Mouse (Mus musculus): ENCODE measurements around the gene Vmp1. TPM values are rescaled to one million over a fixed set of nuclear protein-coding genes. Genes with fewer than 3 reads are reported as not detected.
A peak's percentile ranks its signal among the peaks of the same experiment; 100 is the strongest.

The Vmp1 gene
- polyA plus RNA-seq, 1 experiment from 2014 or later = 387 TPM

DNA sequence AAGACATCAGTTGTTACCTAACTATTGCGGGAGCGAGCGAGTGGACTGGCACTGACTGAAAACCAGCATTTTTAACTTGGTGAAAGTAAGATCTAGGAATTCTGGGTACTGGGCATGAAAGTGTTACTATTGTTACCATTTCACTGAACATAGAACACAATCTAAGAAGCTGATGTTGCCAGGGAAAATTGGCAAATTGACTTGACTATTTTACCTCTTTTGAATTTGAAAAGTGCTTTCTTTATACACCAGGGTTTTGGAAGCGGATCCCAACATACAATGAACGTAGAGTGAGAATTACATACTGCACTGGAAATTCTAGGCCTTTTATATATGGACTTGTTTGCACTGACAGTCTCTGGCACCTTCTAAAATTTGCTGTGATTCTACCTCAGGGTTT is 90.2 kb downstream of the Vmp1 start:
- no peak overlapping the region for H3K27ac ChIP-seq (ENCODE audit: low read depth, low read length)
- H3K9me3 ChIP-seq (ENCODE audit: control insufficient read depth) = no peaks in the 10 kb centered on the region
- WGBS = 90% methylated on average over 5 of the region's 5 CpGs
- no peak overlapping the region for H3K9ac ChIP-seq (ENCODE audit: low read depth, low read length)
- no peak overlapping the region for H3K4me2 ChIP-seq (replicated peaks; ENCODE audit: low read depth)
- no peaks in the 10 kb centered on the region for H3K36me3 ChIP-seq (ENCODE audit: control insufficient read depth, insufficient read depth)
- TF ChIP-seq CTCF (IDR thresholded peaks at IDR 0.05; ENCODE audit: low read depth) = no peak
- no peaks in the 10 kb centered on the region for H3K27me3 ChIP-seq (replicated peaks; ENCODE audit: control insufficient read depth, insufficient read depth, low read length)
- ATAC-seq = no peak
- H3K4me3 ChIP-seq (ENCODE audit: low read depth, low read length) = no peak overlapping the region
- H3K4me1 ChIP-seq (replicated peaks; ENCODE audit: control insufficient read depth, insufficient read depth, low read length) = no peaks in the 10 kb centered on the region

DNA sequence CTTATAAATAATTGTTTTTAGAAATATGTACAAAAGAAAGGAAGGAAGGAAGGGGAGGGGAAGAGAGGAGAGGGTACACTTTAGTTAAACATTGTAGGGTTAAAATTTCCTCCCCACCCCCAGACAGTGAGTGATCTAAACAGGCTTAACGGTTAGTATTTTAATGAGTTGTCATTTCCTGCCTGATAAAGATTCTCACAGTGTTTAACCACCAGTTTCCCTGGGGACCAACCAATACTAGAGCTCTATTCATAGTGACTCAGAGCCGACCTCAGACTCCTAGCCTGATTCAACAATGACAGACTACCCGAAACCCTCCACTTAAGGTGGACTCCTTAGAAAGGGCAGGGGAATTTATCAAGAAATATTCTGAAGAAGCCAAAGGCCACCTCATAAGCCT is 90.6 kb downstream of the Vmp1 start:
- no peaks in the 10 kb centered on the region for H3K27me3 ChIP-seq (replicated peaks; ENCODE audit: control insufficient read depth, insufficient read depth, low read length)
- H3K36me3 ChIP-seq (ENCODE audit: control insufficient read depth, insufficient read depth) = no peaks in the 10 kb centered on the region
- H3K4me1 ChIP-seq (replicated peaks; ENCODE audit: control insufficient read depth, insufficient read depth, low read length) = no peaks in the 10 kb centered on the region; the same call in 1 of the 2 replicates
- H3K9ac ChIP-seq (ENCODE audit: low read depth, low read length) = no peak overlapping the region
- H3K4me3 ChIP-seq (ENCODE audit: low read depth, low read length) = no peak overlapping the region
- no peak overlapping the region for H3K4me2 ChIP-seq (replicated peaks; ENCODE audit: low read depth)
- ATAC-seq = peak; percentile 41; the same call in 1 of the 2 replicates
- no peak for TF ChIP-seq CTCF (IDR thresholded peaks at IDR 0.05; ENCODE audit: low read depth)
- H3K9me3 ChIP-seq (ENCODE audit: control insufficient read depth) = no peaks in the 10 kb centered on the region
- WGBS = 13% methylated on average over 3 of the region's 3 CpGs
- H3K27ac ChIP-seq (ENCODE audit: low read depth, low read length) = no peak overlapping the region

DNA sequence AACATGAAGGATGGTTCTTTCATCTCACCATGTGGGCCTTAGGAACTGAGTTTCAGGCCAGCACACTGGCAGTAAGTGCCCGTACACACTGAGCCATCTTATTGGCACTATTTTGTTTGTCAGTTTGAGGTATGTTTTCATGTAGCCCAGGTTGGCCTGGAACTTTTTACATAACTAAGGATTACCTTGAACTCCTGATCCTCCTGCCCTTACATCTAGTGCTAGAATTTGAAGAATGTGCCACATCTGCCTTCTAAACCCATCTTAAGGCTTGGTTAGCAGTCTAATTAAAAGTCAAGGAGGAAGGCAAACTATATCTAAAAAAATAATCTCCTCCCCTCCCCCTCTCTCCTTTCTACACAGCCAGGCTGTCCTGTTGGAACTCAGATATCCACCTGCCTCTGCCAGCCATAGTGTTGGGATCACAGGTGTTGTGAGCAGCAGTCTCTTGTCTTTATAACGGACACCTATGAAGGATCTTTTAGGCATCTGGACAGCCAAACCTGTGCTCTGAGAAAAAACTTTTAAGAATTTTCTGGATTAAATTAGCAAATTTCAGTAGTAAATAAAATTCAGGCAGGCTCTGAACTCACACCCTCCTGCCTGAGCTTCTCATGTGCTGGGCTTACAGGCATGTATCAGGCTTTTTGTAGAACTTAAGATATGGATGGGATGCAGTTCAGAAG is 91.6 kb downstream of the Vmp1 start:
- no peak for TF ChIP-seq CTCF (IDR thresholded peaks at IDR 0.05; ENCODE audit: low read depth)
- Histone ChIP-seq H3K4me2 (replicated peaks; ENCODE audit: low read depth) (no peak overlapping the region), H3K36me3 (ENCODE audit: control insufficient read depth, insufficient read depth) (no peaks in the 10 kb centered on the region), H3K4me1 (replicated peaks; ENCODE audit: control insufficient read depth, insufficient read depth, low read length) (no peaks in the 10 kb centered on the region; the same call in 1 of the 2 replicates), H3K4me3 (ENCODE audit: low read depth, low read length) (no peak overlapping the region), H3K9ac (ENCODE audit: low read depth, low read length) (no peak overlapping the region), H3K27ac (ENCODE audit: low read depth, low read length) (no peak overlapping the region), H3K9me3 (ENCODE audit: control insufficient read depth) (no peaks in the 10 kb centered on the region), H3K27me3 (replicated peaks; ENCODE audit: control insufficient read depth, insufficient read depth, low read length) (no peaks in the 10 kb centered on the region)
- ATAC-seq = no peak
- WGBS = 89% methylated on average over 2 of the region's 2 CpGs

GRCm38 (mm10) chr11:86591301-86591845 is 92.3 kb downstream of the Vmp1 start:
- H3K36me3 ChIP-seq (ENCODE audit: control insufficient read depth, insufficient read depth) = no peaks in the 10 kb centered on the region
- WGBS = 76% methylated on average over 4 of the region's 4 CpGs
- H3K9me3 ChIP-seq (ENCODE audit: control insufficient read depth) = no peaks in the 10 kb centered on the region
- no peak overlapping the region for H3K9ac ChIP-seq (ENCODE audit: low read depth, low read length)
- H3K4me1 ChIP-seq (replicated peaks; ENCODE audit: control insufficient read depth, insufficient read depth, low read length) = no peaks in the 10 kb centered on the region; the same call in 1 of the 2 replicates
- no peak overlapping the region for H3K4me2 ChIP-seq (replicated peaks; ENCODE audit: low read depth)
- TF ChIP-seq CTCF (IDR thresholded peaks at IDR 0.05; ENCODE audit: low read depth) = no peak
- no peak for ATAC-seq
- no peak overlapping the region for H3K27ac ChIP-seq (ENCODE audit: low read depth, low read length)
- no peaks in the 10 kb centered on the region for H3K27me3 ChIP-seq (replicated peaks; ENCODE audit: control insufficient read depth, insufficient read depth, low read length)
- no peak overlapping the region for H3K4me3 ChIP-seq (ENCODE audit: low read depth, low read length)

GRCm38 (mm10) chr11:86590579-86590978 is 93.1 kb downstream of the Vmp1 start:
- WGBS = 88% methylated on average over 10 of the region's 10 CpGs
- no peak for ATAC-seq
- H3K27me3 ChIP-seq (replicated peaks; ENCODE audit: control insufficient read depth, insufficient read depth, low read length) = no peaks in the 10 kb centered on the region
- no peaks in the 10 kb centered on the region for H3K9me3 ChIP-seq (ENCODE audit: control insufficient read depth)
- H3K36me3 ChIP-seq (ENCODE audit: control insufficient read depth, insufficient read depth) = no peaks in the 10 kb centered on the region
- no peak overlapping the region for H3K4me2 ChIP-seq (replicated peaks; ENCODE audit: low read depth)
- no peak overlapping the region for H3K9ac ChIP-seq (ENCODE audit: low read depth, low read length)
- no peaks in the 10 kb centered on the region; the same call in 1 of the 2 replicates for H3K4me1 ChIP-seq (replicated peaks; ENCODE audit: control insufficient read depth, insufficient read depth, low read length)
- TF ChIP-seq CTCF (IDR thresholded peaks at IDR 0.05; ENCODE audit: low read depth) = no peak
- H3K27ac ChIP-seq (ENCODE audit: low read depth, low read length) = no peak overlapping the region
- no peak overlapping the region for H3K4me3 ChIP-seq (ENCODE audit: low read depth, low read length)

- Histone ChIP-seq H3K4me3 (ENCODE audit: low read depth, low read length) (no peak overlapping the region), H3K9me3 (ENCODE audit: control insufficient read depth) (no peaks in the 10 kb centered on the region), H3K4me1 (replicated peaks; ENCODE audit: control insufficient read depth, insufficient read depth, low read length) (no peaks in the 10 kb centered on the region; the same call in 1 of the 2 replicates), H3K27ac (ENCODE audit: low read depth, low read length) (no peak overlapping the region), H3K27me3 (replicated peaks; ENCODE audit: control insufficient read depth, insufficient read depth, low read length) (no peaks in the 10 kb centered on the region), H3K9ac (ENCODE audit: low read depth, low read length) (no peak overlapping the region), H3K36me3 (ENCODE audit: control insufficient read depth, insufficient read depth) (no peaks in the 10 kb centered on the region), H3K4me2 (replicated peaks; ENCODE audit: low read depth) (no peak overlapping the region)
- no peak for TF ChIP-seq CTCF (IDR thresholded peaks at IDR 0.05; ENCODE audit: low read depth)
- no peak for ATAC-seq
- 68% methylated on average over 4 of the region's 4 CpGs for WGBS
Observed at GRCm38 (mm10) chr11:86590066-86590465, 93.6 kb downstream of the Vmp1 start.
